Mouse (Mus musculus): Measurements from ENCODE around the gene Capza3.

DNA sequence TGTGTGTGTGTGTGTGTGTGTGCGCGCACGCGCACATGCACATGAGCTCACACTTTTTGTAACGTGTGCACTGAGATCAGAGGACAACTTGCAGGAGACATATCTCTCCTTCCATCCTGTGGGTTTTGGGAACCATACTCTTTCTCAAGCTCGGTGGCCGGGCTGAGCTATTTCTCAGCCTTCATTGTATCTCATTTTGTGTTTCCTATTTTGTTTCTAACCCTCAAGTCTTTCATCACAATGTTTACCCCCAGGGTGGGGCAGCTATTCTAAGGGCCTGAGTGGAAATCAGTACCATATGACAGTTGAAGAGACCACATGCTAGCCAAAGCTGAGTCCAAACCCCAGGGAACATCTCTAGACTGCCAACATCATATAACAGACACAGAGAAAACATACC lies at the start of gene Capza3:
- TF ChIP-seq POLR2A (IDR thresholded peaks at IDR 0.05; ENCODE audit: insufficient read depth, low read depth, low read length) (no peak), CTCF (IDR thresholded peaks at IDR 0.05; ENCODE audit: insufficient read depth, low read depth, low read length) (no peak)

Measured in olfactory bulb, adult 2 months (tissue).